Mouse (Mus musculus): Measurements from ENCODE around the gene Rcsd1. TPM values are rescaled to one million over a fixed set of nuclear protein-coding genes. Genes with fewer than 3 reads are reported as not detected.

The Rcsd1 gene
- total RNA-seq, 2 experiments from 2014 or later: 74.2 to 80.7 TPM

DNA sequence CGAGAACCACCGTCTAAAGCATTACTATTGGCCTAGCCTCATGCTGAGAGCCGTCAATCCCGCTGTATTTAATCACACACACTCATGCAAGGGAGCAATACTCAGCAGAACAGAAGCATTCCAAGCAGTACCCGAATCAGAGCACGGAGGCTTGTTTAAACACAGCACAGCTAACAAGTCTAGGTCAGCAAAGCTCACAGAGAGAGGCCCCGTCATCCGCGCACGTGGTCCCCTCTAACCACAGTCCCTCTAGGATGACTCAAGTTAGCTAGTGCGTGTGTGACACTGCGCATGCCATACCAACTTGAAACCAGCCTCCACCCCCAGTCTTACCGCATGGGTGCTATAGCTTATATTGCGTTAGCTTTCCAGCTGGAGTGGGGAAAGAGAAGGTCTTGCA lies 106.3 kb downstream of the Rcsd1 start:
- intact Hi-C loops (cut with DNase I): no loop called here
- DNase-seq: no peak

DNA sequence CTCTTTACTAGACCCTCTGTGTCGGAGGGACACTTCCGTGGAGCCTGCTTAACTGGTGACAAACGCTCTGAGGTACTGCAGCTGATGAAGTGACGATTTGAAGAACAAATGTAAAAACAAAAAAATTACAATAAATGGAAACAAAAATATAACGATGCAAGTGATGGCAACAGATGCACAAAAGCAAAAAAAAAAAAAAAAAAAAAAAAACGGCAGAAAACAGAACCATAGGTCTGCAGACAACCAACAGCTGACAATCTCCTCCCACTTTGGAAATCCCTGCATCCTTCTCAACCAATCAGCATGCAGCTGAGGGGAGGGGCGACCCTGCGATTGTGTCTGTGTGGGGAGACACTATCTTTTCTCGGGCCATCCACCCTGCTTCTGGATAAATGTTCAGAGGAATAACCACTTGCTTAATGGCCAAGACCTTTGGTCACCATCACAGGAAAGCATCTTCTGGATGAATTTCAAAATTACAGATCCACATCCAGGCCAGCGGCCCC lies 107.7 kb downstream of the Rcsd1 start:
- intact Hi-C loops (cut with DNase I): no loop called here
- DNase-seq: no peak

Small RNA genes within 50 kb of the gene (microRNA-seq; reads per million reads assigned to microRNA genes)
- gene Gm44458 (ENCODE audit: borderline number of aligned reads in 2 of 2): 0 reads per million in 2 experiments

Other genes with a start within 250 kb of the Rcsd1 start
- 100 to 1,000 TPM; 104 to 106 TPM for gene Dcaf6, start 249.3 kb downstream of the Rcsd1 start, total RNA-seq (2021)
- 100 to 1,000 TPM; 580 to 663 TPM for gene Mpc2, start 249.1 kb downstream of the Rcsd1 start, total RNA-seq (2021)
- gene Adcy10, start 224.6 kb downstream of the Rcsd1 start, total RNA-seq (2021): not detected
- 10 to 100 TPM; 14.4 to 21.4 TPM for gene Mpzl1, start 75.2 kb downstream of the Rcsd1 start, total RNA-seq (2021)
- gene Creg1, start 54.0 kb upstream of the Rcsd1 start, total RNA-seq (2021): 10 to 100 TPM; 78.3 to 93.2 TPM
- under 1 TPM; 0.76 to 0.80 TPM for gene Cd247, start 78.9 kb upstream of the Rcsd1 start, total RNA-seq (2021)